Mouse (Mus musculus) G1E-ER4 (cell line): ENCODE results near the gene Eps15l1. TPM values are rescaled to one million over a fixed set of nuclear protein-coding genes. Genes with fewer than 3 reads are reported as not detected.

Experiments used
- GATA1 ChIP-seq: IDR thresholded peaks from one replicate; pipeline ENCODE4 v1.8.0; 2012; ENCODE audit warnings: low read length, inconsistent platforms
- polyA plus RNA-seq: library from polyadenylated mRNA; stranded (reverse); fragments of >175 nt; gene quantifications from 2 replicates; pipeline ENCODE4 v1.2.3, GENCODE M21; 2012

Gene Eps15l1
- polyA plus RNA-seq, 1 experiment = 7.4 TPM

- no peak for TF ChIP-seq GATA1
Measured at GRCm38 (mm10) chr8:72320803-72321583, 100.3 kb downstream of the Eps15l1 start.

GRCm38 (mm10) chr8:72319921-72320802, 101.1 kb downstream of the Eps15l1 start:
- TF ChIP-seq GATA1 = no peak

- no peak for TF ChIP-seq GATA1
Measured at GRCm38 (mm10) chr8:72319397-72319796, 101.9 kb downstream of the Eps15l1 start.

- no peak for TF ChIP-seq GATA1
Measured at GRCm38 (mm10) chr8:72318801-72319322, 102.4 kb downstream of the Eps15l1 start, which contains the start of gene Klf2. Gene Klf2, plus strand, starts transcription at chr8:72319033.

GRCm38 (mm10) chr8:72317741-72318301, 103.4 kb downstream of the Eps15l1 start:
- no peak for TF ChIP-seq GATA1

GRCm38 (mm10) chr8:72316053-72316695, 105.1 kb downstream of the Eps15l1 start:
- TF ChIP-seq GATA1 = no peak

- no peak for TF ChIP-seq GATA1
Measured at GRCm38 (mm10) chr8:72312926-72313518, 108.2 kb downstream of the Eps15l1 start.

- TF ChIP-seq GATA1 = no peak
Measured at GRCm38 (mm10) chr8:72310849-72311506, 110.3 kb downstream of the Eps15l1 start.

- no peak for TF ChIP-seq GATA1
Measured at GRCm38 (mm10) chr8:72308276-72308675, 113.0 kb downstream of the Eps15l1 start.

- no peak for TF ChIP-seq GATA1
Measured at GRCm38 (mm10) chr8:72306913-72307312, 114.3 kb downstream of the Eps15l1 start.

- no peak for TF ChIP-seq GATA1
Measured at GRCm38 (mm10) chr8:72305210-72305905, 115.9 kb downstream of the Eps15l1 start, which contains the start of gene Gm10282. Gene Gm10282, minus strand, starts transcription at chr8:72305260.

- no peak for TF ChIP-seq GATA1
Measured at GRCm38 (mm10) chr8:72303633-72304032, 117.6 kb downstream of the Eps15l1 start.

- TF ChIP-seq GATA1 = no peak
Measured at GRCm38 (mm10) chr8:72302986-72303612, 118.2 kb downstream of the Eps15l1 start.
